Mouse (Mus musculus) hindbrain, embryonic 12.5 days (tissue): ENCODE data around the gene Ush1c. TPM values are rescaled to one million over a fixed set of nuclear protein-coding genes. Genes with fewer than 3 reads are reported as not detected.

Experiments used
- ATAC-seq: fragments of 200-750 bp; cut with Nextera tagmentation; 2 replicates; pipeline ENCODE4 v1.8.0; 2017; ENCODE audit warnings: moderate TSS enrichment; ENCODE audit not compliant: low FRiP score
- H3K27ac ChIP-seq: fragments of 300-500 bp; sonication (generic); 2 replicates; pipeline ENCODE4 v1.5.1; 2016; ENCODE audit warnings: mild to moderate bottlenecking
- H3K27me3 ChIP-seq: fragments of 300-500 bp; sonication (generic); 2 replicates; pipeline ENCODE4 v1.6.1; 2016; ENCODE audit warnings: mild to moderate bottlenecking
- H3K36me3 ChIP-seq: fragments of 300-500 bp; sonication (generic); 2 replicates; pipeline ENCODE4 v1.6.1; 2016; ENCODE audit warnings: mild to moderate bottlenecking
- H3K4me1 ChIP-seq: fragments of 300-500 bp; sonication (generic); 2 replicates; pipeline ENCODE4 v1.6.1; 2016
- H3K4me2 ChIP-seq: fragments of 300-500 bp; sonication (generic); replicated peaks from 2 replicates; pipeline ENCODE4 v1.6.1; 2016; ENCODE audit warnings: mild to moderate bottlenecking
- H3K4me3 ChIP-seq: fragments of 300-500 bp; sonication (generic); 2 replicates; pipeline ENCODE4 v1.5.1; 2016; ENCODE audit warnings: mild to moderate bottlenecking
- H3K9ac ChIP-seq: fragments of 300-500 bp; sonication (generic); 2 replicates; pipeline ENCODE4 v1.6.1; 2016; ENCODE audit warnings: mild to moderate bottlenecking, moderate library complexity
- H3K9me3 ChIP-seq: fragments of 300-500 bp; sonication (generic); replicated peaks from 2 replicates; pipeline ENCODE4 v1.6.1; 2016; ENCODE audit warnings: mild to moderate bottlenecking
- WGBS: fragments of 180-500 bp; shearing (Covaris S2); methylation state at CpG from one replicate; pipeline ENCODE4 v1.1.7; 2016; 5-methylcytosine and 5-hydroxymethylcytosine counted together
- polyA plus RNA-seq: library from polyadenylated mRNA; unstranded; fragments of >200 nt; fragmentation: Nextera tagmentation; extraction: Ambion mirVana; gene quantifications from 2 replicates; pipeline ENCODE4 v1.2.1, GENCODE M21; 2016

The Ush1c gene
- polyA plus RNA-seq: 2.4 and 4.1 TPM in 2 replicates

- Histone ChIP-seq H3K27me3 (peaks cover 13% of the 10 kb centered on the region; the same call in 1 of the 2 replicates), H3K27ac (no peak within 1 kb of the TSS), H3K4me3 (no peak within 1 kb of the TSS), H3K4me2 (no peak within 1 kb of the TSS), H3K36me3 (no peaks in the 10 kb centered on the region), H3K4me1 (peaks cover 17% of the 10 kb centered on the region), H3K9ac (no peak within 1 kb of the TSS), H3K9me3 (no peaks in the 10 kb centered on the region)
- 28% methylated on average over 10 of the region's 10 CpGs for WGBS
- ATAC-seq: no peak
Measured at GRCm38 (mm10) chr7:46238346-46238745, at the start of gene Ush1c. Gene Ush1c (minus strand): TSS chr7:46238503.

- Histone ChIP-seq H3K9ac (no peak overlapping the region), H3K4me3 (no peak overlapping the region), H3K4me1 (no peaks in the 10 kb centered on the region), H3K27ac (no peak overlapping the region), H3K9me3 (no peaks in the 10 kb centered on the region), H3K27me3 (peaks cover 4% of the 10 kb centered on the region), H3K36me3 (no peaks in the 10 kb centered on the region), H3K4me2 (no peak overlapping the region)
- no peak for ATAC-seq
- 28% methylated on average over 8 of the region's 8 CpGs for WGBS
Measured at GRCm38 (mm10) chr7:46287051-46287450, 48.7 kb upstream of the Ush1c start.

DNA sequence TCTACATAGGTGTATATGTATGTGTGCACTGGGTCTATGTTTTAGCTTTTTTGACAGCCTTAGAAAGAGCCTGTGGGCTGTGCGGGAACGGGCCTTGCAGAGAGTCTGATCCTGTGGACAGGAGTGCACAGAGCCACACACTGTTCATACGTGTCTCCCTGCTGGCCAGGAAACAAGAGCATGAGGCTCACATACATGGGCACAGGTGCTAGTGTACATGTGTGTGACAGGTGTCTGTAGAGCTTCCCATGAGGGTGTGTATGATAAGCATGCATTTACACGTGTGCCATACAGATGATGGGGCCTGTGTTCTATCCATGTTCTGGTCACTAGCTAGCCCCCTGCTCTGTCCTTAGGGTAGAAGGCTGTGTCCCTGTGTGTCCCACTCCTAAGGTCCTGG, 48.1 kb upstream of the Ush1c start:
- H3K4me3 ChIP-seq: no peak overlapping the region
- H3K36me3 ChIP-seq: no peaks in the 10 kb centered on the region
- no peak overlapping the region for H3K27ac ChIP-seq
- WGBS: 87% methylated on average over 4 of the region's 4 CpGs
- no peak for ATAC-seq
- no peak overlapping the region for H3K9ac ChIP-seq
- peaks cover 4% of the 10 kb centered on the region for H3K27me3 ChIP-seq
- H3K9me3 ChIP-seq: no peaks in the 10 kb centered on the region
- no peaks in the 10 kb centered on the region for H3K4me1 ChIP-seq
- no peak overlapping the region for H3K4me2 ChIP-seq

- Histone ChIP-seq H3K27ac (no peak overlapping the region), H3K9me3 (no peaks in the 10 kb centered on the region), H3K4me3 (no peak overlapping the region), H3K4me2 (no peak overlapping the region), H3K36me3 (no peaks in the 10 kb centered on the region), H3K4me1 (no peaks in the 10 kb centered on the region), H3K9ac (no peak overlapping the region), H3K27me3 (peaks cover 4% of the 10 kb centered on the region; the same call in 1 of the 2 replicates)
- 85% methylated on average over 12 of the region's 12 CpGs for WGBS
- ATAC-seq: no peak
Measured at GRCm38 (mm10) chr7:46285161-46285839, 47.0 kb upstream of the Ush1c start.

DNA sequence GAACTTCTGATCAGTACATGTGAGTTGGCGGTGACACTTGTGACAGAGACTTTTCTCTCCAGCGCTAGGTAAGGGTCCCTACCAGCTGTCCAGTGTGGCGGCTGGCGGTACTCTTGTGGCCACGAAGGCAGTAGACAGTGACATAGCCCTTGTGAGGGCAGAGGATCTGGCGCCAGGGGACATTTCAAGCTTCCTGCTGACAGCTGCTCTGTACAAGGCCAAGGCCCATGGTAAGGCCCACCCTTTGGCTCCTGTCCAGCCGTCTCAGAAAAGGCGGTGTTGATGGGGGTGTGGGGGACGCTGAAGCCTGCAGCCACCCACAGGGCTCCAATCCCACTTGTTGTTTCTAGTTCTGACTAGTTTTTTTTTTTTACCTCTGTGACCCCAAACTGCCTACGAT, 45.4 kb upstream of the Ush1c start:
- Histone ChIP-seq H3K9me3 (no peaks in the 10 kb centered on the region), H3K36me3 (no peaks in the 10 kb centered on the region), H3K27me3 (peaks cover 4% of the 10 kb centered on the region; the same call in 1 of the 2 replicates), H3K9ac (no peak overlapping the region), H3K4me1 (no peaks in the 10 kb centered on the region), H3K4me2 (no peak overlapping the region), H3K27ac (no peak overlapping the region), H3K4me3 (no peak overlapping the region)
- no peak for ATAC-seq
- WGBS: 70% methylated on average over 10 of the region's 10 CpGs

DNA sequence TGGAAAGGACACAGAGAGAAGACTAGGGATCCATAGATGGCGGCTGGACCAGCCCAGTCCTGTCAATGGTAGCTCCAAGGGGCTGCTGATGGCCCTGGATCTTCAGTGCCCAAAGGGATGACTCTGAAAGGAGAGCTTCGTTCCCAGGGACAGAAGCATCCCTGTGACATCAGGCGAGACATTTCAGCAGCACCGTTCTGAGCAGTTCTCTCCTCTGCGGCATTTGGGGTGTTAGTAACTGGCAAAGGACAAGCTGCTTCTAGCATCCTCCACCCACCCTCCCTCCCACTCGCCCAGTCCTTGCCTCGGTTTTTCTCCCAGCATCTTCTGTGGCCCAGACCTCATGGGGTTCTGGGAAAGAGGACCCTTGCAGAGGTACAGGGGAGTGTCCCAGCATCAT, 44.0 kb upstream of the Ush1c start:
- Histone ChIP-seq H3K4me3 (no peak overlapping the region), H3K4me1 (no peaks in the 10 kb centered on the region), H3K9ac (no peak overlapping the region), H3K36me3 (no peaks in the 10 kb centered on the region), H3K4me2 (no peak overlapping the region), H3K9me3 (no peaks in the 10 kb centered on the region), H3K27ac (no peak overlapping the region), H3K27me3 (peaks cover 4% of the 10 kb centered on the region; the same call in 1 of the 2 replicates)
- ATAC-seq: no peak
- WGBS: 74% methylated on average over 7 of the region's 7 CpGs

DNA sequence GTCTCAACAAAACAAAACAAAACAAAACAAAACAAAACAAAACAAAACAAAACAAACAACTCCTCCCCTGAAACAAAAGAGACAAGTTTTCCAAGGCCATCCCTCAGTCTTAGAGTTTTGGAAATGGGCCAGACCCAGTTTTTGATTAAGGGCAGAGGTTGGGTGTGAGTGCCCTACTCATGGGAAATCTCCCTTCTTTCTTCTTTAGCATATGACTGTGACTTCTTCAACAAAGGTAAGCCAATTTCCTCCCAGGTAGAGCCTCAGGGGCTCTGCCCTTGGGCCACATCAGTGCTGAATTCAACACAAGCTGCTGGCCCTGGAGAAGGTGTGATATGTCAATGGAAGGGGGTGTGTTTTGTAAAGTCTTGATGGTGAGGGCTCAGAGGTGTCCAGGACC, 42.6 kb upstream of the Ush1c start:
- no peak for ATAC-seq
- H3K4me2 ChIP-seq: no peak overlapping the region

GRCm38 (mm10) chr7:46279946-46280345, 41.6 kb upstream of the Ush1c start:
- no peak overlapping the region for H3K4me3 ChIP-seq
- no peak for ATAC-seq
- WGBS: 15% methylated on average over 6 of the region's 6 CpGs
- no peaks in the 10 kb centered on the region for H3K4me1 ChIP-seq
- no peaks in the 10 kb centered on the region for H3K9me3 ChIP-seq
- no peak overlapping the region for H3K27ac ChIP-seq
- no peak overlapping the region for H3K4me2 ChIP-seq
- H3K9ac ChIP-seq: no peak overlapping the region
- no peaks in the 10 kb centered on the region for H3K36me3 ChIP-seq
- H3K27me3 ChIP-seq: peaks cover 4% of the 10 kb centered on the region; the same call in 1 of the 2 replicates

More for the DNA sequence above, 42.6 kb upstream of the Ush1c start:
- Histone ChIP-seq H3K9ac (no peak overlapping the region), H3K27ac (no peak overlapping the region), H3K4me1 (no peaks in the 10 kb centered on the region), H3K36me3 (no peaks in the 10 kb centered on the region), H3K4me3 (no peak overlapping the region), H3K27me3 (peaks cover 4% of the 10 kb centered on the region; the same call in 1 of the 2 replicates), H3K9me3 (no peaks in the 10 kb centered on the region)

- Histone ChIP-seq H3K9ac (no peak overlapping the region), H3K36me3 (no peaks in the 10 kb centered on the region), H3K27ac (no peak overlapping the region), H3K27me3 (no peaks in the 10 kb centered on the region; the same call in 1 of the 2 replicates), H3K9me3 (no peaks in the 10 kb centered on the region), H3K4me1 (no peaks in the 10 kb centered on the region), H3K4me3 (no peak overlapping the region), H3K4me2 (no peak overlapping the region)
- 68% methylated on average over 5 of the region's 5 CpGs for WGBS
- ATAC-seq: no peak
Measured at GRCm38 (mm10) chr7:46276156-46276555, 37.9 kb upstream of the Ush1c start.

GRCm38 (mm10) chr7:46251841-46252240, 13.5 kb upstream of the Ush1c start:
- Histone ChIP-seq H3K9me3 (no peaks in the 10 kb centered on the region), H3K4me3 (no peak overlapping the region), H3K36me3 (no peaks in the 10 kb centered on the region), H3K4me2 (no peak overlapping the region), H3K27ac (no peak overlapping the region), H3K9ac (no peak overlapping the region), H3K27me3 (no peaks in the 10 kb centered on the region), H3K4me1 (peaks cover 4% of the 10 kb centered on the region; the same call in 1 of the 2 replicates)
- 87% methylated on average over 4 of the region's 4 CpGs for WGBS
- ATAC-seq: no peak

DNA sequence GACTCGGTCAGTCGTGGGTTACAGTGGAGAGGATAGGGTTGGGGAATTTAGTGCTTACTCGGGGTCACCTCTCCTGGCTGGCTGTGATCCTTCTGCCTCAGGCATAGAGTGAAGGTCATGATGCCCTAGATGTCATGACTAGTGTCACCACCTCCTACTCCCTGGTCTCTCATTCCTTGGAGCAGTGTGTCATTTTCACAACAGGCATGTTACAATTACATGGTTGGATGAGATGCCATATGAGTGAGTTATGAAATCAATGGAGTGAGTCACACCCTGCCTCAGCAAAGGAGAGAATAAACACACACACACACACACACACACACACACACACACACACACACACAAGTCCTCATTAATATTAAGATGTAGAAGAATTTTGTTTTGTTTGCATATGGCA, 9.3 kb upstream of the Ush1c start:
- H3K4me1 ChIP-seq: peaks cover 3% of the 10 kb centered on the region; the same call in 1 of the 2 replicates
- no peak overlapping the region for H3K27ac ChIP-seq
- H3K9me3 ChIP-seq: no peaks in the 10 kb centered on the region
- WGBS: 84% methylated on average over 3 of the region's 3 CpGs
- H3K4me2 ChIP-seq: no peak overlapping the region
- no peaks in the 10 kb centered on the region for H3K36me3 ChIP-seq
- no peak overlapping the region for H3K4me3 ChIP-seq
- H3K27me3 ChIP-seq: no peaks in the 10 kb centered on the region
- ATAC-seq: no peak
- no peak overlapping the region for H3K9ac ChIP-seq

DNA sequence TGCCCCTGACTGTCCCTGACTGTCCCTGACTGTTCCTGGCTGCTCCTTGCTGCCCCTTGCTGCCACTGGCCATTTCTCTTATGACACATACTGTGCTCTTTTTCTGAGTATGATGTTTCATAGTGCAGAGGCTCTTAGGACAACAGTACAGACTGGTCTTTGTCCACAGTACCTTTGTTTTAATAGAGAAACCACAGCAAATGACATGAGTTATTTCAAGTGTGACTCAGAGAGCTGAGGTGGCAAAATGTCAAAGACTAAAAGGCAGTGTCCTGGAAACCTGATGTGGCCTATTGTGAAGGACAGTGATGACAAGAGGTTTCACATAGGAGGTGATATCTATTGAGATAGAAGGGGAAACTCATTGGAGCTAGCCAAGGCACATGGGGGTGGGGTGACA, 8.6 kb upstream of the Ush1c start:
- no peaks in the 10 kb centered on the region for H3K36me3 ChIP-seq
- H3K9ac ChIP-seq: no peak overlapping the region
- no peak overlapping the region for H3K4me2 ChIP-seq
- H3K9me3 ChIP-seq: no peaks in the 10 kb centered on the region
- H3K27ac ChIP-seq: no peak overlapping the region
- peaks cover 5% of the 10 kb centered on the region; the same call in 1 of the 2 replicates for H3K4me1 ChIP-seq
- no peak for ATAC-seq
- no peaks in the 10 kb centered on the region for H3K27me3 ChIP-seq
- H3K4me3 ChIP-seq: no peak overlapping the region

GRCm38 (mm10) chr7:46240696-46241095, 2.4 kb upstream of the Ush1c start, which contains the start of gene Otog:
Gene Otog (plus strand): TSS chr7:46240987.
- H3K4me3 ChIP-seq: no peak within 1 kb of the TSS
- no peaks in the 10 kb centered on the region for H3K9me3 ChIP-seq
- H3K27me3 ChIP-seq: peaks cover 13% of the 10 kb centered on the region; the same call in 1 of the 2 replicates
- no peak for ATAC-seq
- no peaks in the 10 kb centered on the region for H3K36me3 ChIP-seq
- H3K27ac ChIP-seq: no peak within 1 kb of the TSS
- H3K9ac ChIP-seq: no peak within 1 kb of the TSS
- H3K4me1 ChIP-seq: peaks cover 15% of the 10 kb centered on the region
- 31% methylated on average over 2 of the region's 2 CpGs for WGBS
- no peak within 1 kb of the TSS for H3K4me2 ChIP-seq
